8 mouse cellular contexts compared by ENCODE assay signal in the genomic region with DNA sequence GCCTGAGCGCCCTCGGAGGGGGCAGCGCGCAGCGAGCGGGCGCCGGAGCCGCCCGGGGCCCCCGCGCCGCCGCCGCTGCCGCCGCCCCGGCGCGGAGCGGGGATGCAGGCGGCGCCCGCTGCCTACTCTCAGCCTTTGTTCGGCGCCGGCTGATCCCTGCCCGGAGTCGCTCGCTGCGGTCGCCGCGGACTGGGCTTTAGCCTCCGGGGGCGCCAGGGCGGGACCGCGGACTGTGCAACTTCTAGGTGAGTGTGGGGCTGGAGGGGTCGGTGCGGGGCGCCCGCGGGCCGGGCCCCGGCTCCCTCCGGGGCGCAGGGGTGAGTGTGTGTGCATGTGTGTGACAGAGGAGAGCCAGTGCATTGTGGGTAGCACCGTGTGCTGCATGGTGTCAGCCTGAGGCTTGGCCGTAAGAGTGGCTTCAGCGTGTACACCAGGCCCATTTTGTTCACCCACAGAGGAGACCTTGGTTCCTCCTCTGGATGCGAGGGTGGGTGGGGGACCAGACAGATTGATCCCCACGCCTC.
A peak's percentile ranks its signal among the peaks of the same experiment; 100 is the strongest.
DNase-seq lines count a peak whose midpoint lies in the region; ATAC-seq lines count a peak whose summit lies in the region.

No protein-coding gene starts in this region.

- no peaks in the 10 kb centered on the region for H3K27me3 ChIP-seq in forebrain, embryonic 13.5 days
- H3K27me3 ChIP-seq in liver, embryonic 12.5 days (replicated peaks), result peaks cover 46% of the 10 kb centered on the region

- under 1% methylated on average over 35 of the region's 53 CpGs for WGBS in forebrain, embryonic 13.5 days
- 1% methylated on average over 44 of the region's 53 CpGs for WGBS in liver, embryonic 12.5 days (ENCODE audit: insufficient replicate concordance)

- ATAC-seq in forebrain, embryonic 13.5 days, result peak; percentile 81
- ATAC-seq in liver, embryonic 12.5 days, result peak; percentile 48

- H3K4me1 ChIP-seq in forebrain, embryonic 13.5 days, result peaks cover 90% of the 10 kb centered on the region
- H3K4me1 ChIP-seq in liver, embryonic 12.5 days, result peaks cover 92% of the 10 kb centered on the region

- H3K27ac ChIP-seq in forebrain, embryonic 13.5 days, result peak overlapping the region; percentile 98
- peak overlapping the region; percentile 78 for H3K27ac ChIP-seq in liver, embryonic 12.5 days

- peak overlapping the region; percentile 83 for H3K4me3 ChIP-seq in forebrain, embryonic 13.5 days
- H3K4me3 ChIP-seq in liver, embryonic 12.5 days, result peak overlapping the region; percentile 67

- peak overlapping the region; percentile 100 for H3K4me2 ChIP-seq in forebrain, embryonic 13.5 days
- H3K4me2 ChIP-seq in liver, embryonic 12.5 days, result peak overlapping the region; percentile 97

- H3K9me3 ChIP-seq in forebrain, embryonic 13.5 days (replicated peaks), result no peaks in the 10 kb centered on the region
- no peaks in the 10 kb centered on the region for H3K9me3 ChIP-seq in liver, embryonic 12.5 days (replicated peaks)

- peak; percentile 48 for DNase-seq in gastrocnemius, postnatal 10 days
- DNase-seq in gastrocnemius, postnatal 25 days, result no peak
- peak; percentile 67 for DNase-seq in adrenal gland, postnatal 10 days
- peak; percentile 71 for DNase-seq in induced T-regulatory cell, adult 2 months (ENCODE audit: low read depth)
- peak; percentile 73 for DNase-seq in naive thymus-derived CD4-positive, alpha-beta T cell, adult 2 months (ENCODE audit: low read depth)
- DNase-seq in thymus, adult 18-20 months, result peak; percentile 54 to 61

- peaks cover 14% of the 10 kb centered on the region; the same call in 1 of the 2 replicates for H3K36me3 ChIP-seq in forebrain, embryonic 13.5 days (ENCODE audit: poor library complexity, severe bottlenecking)
- 0 out of 2 replicates have a peak, but pooled peaks cover 4% of the 10 kb centered on the region for H3K36me3 ChIP-seq in liver, embryonic 12.5 days

- peak overlapping the region; percentile 99 for H3K9ac ChIP-seq in forebrain, embryonic 13.5 days
- peak overlapping the region; percentile 71 for H3K9ac ChIP-seq in liver, embryonic 12.5 days
